Mouse (Mus musculus): ENCODE measurements at regions not wholly inside any gene's neighbourhood (a gene's known extent, or its start where the extent isn't known, plus 50 kb on each side); places are given as distances from the start of the nearest gene placed in this dataset.
A peak's percentile ranks its signal among the peaks of the same experiment; 100 is the strongest.
"Not testable (repeated sequence)": the region's sequence is repeated elsewhere in the genome, so short reads cannot be mapped to it uniquely, and the experiment has no call there.

GRCm38 (mm10) chr6:102005627-102006026 is 567.3 kb downstream of the Cntn3 start:
- intact Hi-C loops (cut with DNase I), result no loop called here
- DNase-seq (ENCODE audit: low spot score in 2 of 2), result peak in 1 of 2 experiments; percentile 28

DNA sequence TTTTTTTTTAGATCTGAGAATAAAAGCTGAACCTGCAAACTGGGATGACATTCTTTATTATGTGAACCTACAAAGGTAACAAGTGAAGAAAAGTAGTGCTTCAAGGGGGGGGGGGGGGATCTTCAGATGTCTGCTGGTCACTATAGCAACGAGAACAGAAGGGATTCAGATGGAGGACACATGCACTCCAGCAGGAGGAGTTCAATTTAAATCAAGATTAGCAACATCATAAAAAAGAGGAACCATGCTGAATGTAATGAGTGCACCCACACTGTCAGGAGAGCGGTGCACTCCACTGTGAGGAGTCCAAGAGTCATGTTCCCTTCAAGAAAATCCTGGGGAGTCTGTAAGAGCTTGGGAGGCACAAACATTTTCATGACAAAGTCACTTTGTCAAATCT is 574.7 kb downstream of the Cntn3 start:
- DNase-seq (ENCODE audit: low spot score in 2 of 2), result peak; percentile 10 to 61
- intact Hi-C loops (cut with DNase I), result loop anchor here (5.0 to 10.0 kb wide), 2 partner anchors 106 to 597 kb away; no protein-coding TSS in a partner anchor

- intact Hi-C loops (cut with DNase I), result loop anchor here (5.0 to 10.0 kb wide), 2 partner anchors 105 to 597 kb away; no protein-coding TSS in a partner anchor
These were observed 575.3 kb downstream of the Cntn3 start for GRCm38 (mm10) chr6:101997629-101998028.

GRCm38 (mm10) chr6:101992815-101993214 is 580.1 kb downstream of the Cntn3 start:
- DNase-seq (ENCODE audit: low spot score in 2 of 2), result peak; percentile 10 to 68

More at GRCm38 (mm10) chr6:101997629-101998028, 575.3 kb downstream of the Cntn3 start:
- peak; percentile 8 to 73 for DNase-seq (ENCODE audit: low spot score in 2 of 2)

DNA sequence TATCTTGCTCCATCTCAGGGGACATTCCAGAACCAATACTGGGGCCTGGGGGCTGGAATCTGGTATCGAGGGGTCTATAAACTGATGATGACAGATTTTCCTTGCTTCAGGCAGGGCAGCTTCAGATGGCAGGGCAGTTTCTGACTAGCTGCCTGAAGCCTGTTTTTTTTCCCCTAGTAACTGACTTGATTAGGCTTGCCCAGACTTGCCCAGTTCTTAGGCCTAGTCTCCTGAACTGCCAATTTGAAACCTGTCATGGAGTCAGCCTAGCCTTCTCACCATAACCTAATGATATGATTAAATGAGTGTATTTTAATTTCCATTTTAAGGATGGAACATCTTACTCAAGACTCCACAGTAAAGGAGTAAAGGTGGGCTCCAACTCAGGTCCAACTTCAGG is 591.2 kb downstream of the Cntn3 start:
- intact Hi-C loops (cut with DNase I), result no loop called here
- DNase-seq (ENCODE audit: low spot score in 2 of 2), result no peak

More at GRCm38 (mm10) chr6:101992815-101993214, 580.1 kb downstream of the Cntn3 start:
- intact Hi-C loops (cut with DNase I), result loop anchor here (5.0 to 10.0 kb wide), 2 partner anchors 56 to 602 kb away; no protein-coding TSS in a partner anchor

DNA sequence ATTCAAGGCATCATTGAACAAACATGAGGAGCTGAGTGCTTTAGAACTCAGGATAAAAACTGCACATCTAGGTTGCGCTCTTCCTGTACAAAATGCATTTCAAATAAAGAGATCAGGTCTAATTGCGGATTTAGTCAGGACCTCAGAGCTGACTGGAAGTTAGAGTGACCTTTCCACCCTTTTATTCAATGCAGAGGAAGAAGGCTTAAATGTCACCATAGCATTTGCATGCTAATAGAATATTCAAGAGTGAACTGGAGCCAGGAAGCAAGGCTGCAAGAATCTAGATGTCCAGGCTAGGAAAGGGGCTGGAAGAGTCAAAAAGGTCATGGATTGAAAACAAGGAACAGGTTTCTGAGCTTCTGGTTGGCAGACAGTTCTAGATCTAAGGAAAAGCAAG is 593.7 kb downstream of the Cntn3 start:
- intact Hi-C loops (cut with DNase I), result no loop called here
- no peak for DNase-seq (ENCODE audit: low spot score in 2 of 2)

DNA sequence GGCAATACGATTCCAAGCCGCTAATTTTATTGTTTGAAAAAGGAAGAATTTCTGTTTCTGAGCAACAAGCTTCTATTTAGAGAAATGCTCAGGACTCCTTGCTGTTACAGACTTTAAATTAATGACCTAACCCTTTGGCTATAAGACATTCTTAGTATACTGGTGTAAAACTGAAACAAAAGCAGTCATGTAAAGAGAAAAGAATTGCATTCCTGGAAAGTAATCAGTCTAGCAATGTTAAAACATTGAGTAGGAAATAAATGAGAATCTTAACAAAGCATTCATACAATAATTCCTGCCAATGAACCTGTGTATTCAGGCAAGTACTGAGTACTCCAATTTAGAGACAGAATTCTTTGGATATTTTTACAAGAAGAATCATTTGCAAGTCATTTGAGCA is 587.2 kb upstream of the Pdzrn3 start:
- intact Hi-C loops (cut with DNase I), result no loop called here
- DNase-seq (ENCODE audit: low spot score in 2 of 2), result no peak

GRCm38 (mm10) chr6:101961476-101961875 is 583.8 kb upstream of the Pdzrn3 start:
- DNase-seq (ENCODE audit: low spot score in 2 of 2); intact Hi-C loops (cut with DNase I): not testable (repeated sequence)

- no peak for DNase-seq (ENCODE audit: low spot score in 2 of 2)
- intact Hi-C loops (cut with DNase I), result no loop called here
These were observed 572.0 kb upstream of the Pdzrn3 start for GRCm38 (mm10) chr6:101949681-101950080.

DNA sequence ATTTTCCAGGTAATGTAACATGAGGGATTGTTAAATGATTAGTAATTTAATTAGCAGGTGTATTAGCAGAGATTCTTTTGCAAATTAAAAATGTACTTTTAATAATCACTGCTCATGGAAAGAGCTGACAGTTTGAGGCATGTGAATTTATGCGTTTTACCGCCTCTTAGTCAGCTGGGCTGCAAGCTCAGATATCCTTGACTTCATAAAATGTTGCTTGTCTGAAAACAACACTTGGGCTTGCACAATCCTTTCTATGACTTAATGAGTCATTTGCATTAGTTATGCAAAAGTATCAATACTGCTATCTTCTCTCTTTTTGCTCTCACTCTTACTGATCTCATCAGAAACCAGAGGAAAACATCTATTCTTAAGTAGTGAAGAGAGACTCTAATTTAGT is 571.3 kb upstream of the Pdzrn3 start:
- DNase-seq (ENCODE audit: low spot score in 2 of 2), result no peak
- intact Hi-C loops (cut with DNase I), result no loop called here

- intact Hi-C loops (cut with DNase I), result no loop called here
- DNase-seq (ENCODE audit: low spot score in 2 of 2), result peak in 1 of 2 experiments; percentile 28
These were observed 562.7 kb upstream of the Pdzrn3 start for GRCm38 (mm10) chr6:101940266-101940866.

- peak in 1 of 2 experiments; percentile 18 for DNase-seq (ENCODE audit: low spot score in 2 of 2)
- intact Hi-C loops (cut with DNase I), result loop anchor here (5.0 kb wide), 1 partner anchor 54 kb away; no protein-coding TSS in a partner anchor
These were observed 560.8 kb upstream of the Pdzrn3 start for GRCm38 (mm10) chr6:101938393-101938985.

DNA sequence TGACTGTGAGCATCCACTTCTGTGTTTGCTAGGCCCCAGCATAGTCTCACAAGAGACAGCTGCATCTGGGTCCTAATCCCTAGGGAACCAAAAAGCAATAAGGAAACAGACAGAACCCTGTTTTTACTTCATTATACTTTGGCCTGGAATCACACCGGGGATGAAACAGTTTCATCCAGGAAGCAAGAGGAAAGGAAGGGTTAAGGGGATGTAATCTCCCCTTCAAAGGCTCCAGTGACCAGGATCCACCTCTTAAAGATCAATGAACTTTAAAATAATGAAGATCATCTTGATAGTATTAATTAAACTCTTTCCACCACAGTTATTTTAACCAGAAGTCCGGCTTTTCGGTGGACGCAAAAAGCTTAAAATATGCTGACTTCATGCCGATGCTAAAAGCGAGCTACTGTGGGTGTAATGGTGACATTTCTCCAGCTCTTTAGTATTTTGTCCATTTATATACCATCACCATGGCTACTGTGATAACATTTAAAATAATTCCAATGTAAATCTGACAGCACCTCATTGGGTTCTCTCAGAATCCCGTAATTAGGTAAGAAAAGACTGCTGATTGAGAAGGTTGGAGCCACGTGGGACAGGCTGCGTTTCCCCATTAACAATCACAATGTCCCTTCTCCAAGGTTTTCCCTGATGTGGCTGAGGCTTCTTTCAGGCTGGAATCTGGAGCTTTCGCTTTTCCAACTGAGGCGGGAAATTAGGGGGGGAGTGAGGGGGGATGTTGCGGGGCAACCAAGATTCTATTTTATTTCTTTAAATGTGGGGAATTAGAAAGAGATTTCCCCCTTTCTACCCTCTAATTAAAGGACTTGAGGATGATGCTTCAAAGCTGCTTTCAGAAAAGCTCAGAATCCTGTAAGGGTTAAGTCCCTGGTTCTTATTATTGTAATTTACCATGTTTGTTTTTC is 560.0 kb upstream of the Pdzrn3 start:
- DNase-seq (ENCODE audit: low spot score in 2 of 2), result peak in 1 of 2 experiments; percentile 80
- intact Hi-C loops (cut with DNase I), result loop anchor here (5.0 kb wide), 1 partner anchor 55 kb away; no protein-coding TSS in a partner anchor

- intact Hi-C loops (cut with DNase I), result no loop called here
- peak in 1 of 2 experiments; percentile 62 for DNase-seq (ENCODE audit: low spot score in 2 of 2)
These were observed 554.1 kb upstream of the Pdzrn3 start for GRCm38 (mm10) chr6:101931768-101932167.

DNA sequence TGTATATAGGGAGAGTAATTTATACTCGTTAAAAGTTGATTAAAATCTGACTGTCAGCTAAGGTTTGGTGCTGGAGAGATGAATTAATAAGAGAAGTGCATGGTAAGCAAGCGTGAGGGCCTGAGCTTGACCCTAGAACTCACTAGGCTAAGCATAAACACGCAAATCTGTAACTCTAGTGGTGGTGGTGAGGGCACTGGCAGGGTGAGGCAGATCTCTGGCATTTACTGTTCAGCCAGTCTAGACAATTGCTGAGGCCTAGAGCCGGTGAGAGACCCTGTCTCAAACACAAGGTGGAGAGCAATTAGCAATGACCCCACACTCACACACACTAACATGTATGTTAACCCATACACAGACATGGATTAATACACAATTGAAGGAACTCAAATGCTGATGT is 544.0 kb upstream of the Pdzrn3 start:
- DNase-seq (ENCODE audit: low spot score in 2 of 2), result no peak
- intact Hi-C loops (cut with DNase I), result no loop called here

DNA sequence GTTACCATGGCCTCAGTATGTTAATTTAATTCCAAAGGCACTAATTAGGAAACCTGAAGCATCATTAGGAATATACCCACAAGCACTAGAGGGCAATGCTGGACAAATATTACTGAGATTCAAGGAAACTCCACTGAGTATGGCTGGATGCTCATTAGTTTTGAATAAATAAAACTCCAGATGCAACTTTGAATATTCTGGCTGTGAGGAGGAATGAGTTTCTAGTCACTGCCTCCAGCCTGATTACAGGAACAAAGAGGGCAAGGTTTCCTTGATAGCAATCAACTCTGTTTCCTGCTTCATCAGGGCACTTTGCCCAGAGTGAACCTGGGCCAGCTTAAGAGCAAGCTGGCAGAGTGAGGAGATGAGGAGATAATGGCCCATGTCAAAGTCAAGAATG is 543.5 kb upstream of the Pdzrn3 start:
- intact Hi-C loops (cut with DNase I), result no loop called here

DNA sequence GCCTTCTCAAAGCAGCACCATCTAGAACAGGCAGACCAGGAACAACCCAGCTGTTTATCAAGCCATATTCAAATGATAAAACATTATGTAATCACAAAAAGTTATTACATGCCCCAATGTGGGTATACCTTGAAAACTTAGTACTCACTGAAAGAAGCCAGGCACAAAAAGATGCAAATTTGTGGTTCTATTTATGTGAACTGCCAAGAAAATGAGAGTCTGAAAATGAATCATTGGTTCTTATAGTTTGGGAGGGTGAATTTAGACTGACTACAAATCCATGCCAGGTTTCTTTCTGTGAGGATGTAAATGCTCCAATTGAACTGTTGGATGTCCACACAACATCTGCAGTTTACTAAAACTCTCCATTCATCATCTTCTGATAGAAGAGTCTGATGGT is 541.2 kb upstream of the Pdzrn3 start:
- intact Hi-C loops (cut with DNase I), result no loop called here
- DNase-seq (ENCODE audit: low spot score in 2 of 2), result peak in 1 of 2 experiments; percentile 50

More for the DNA sequence above, 543.5 kb upstream of the Pdzrn3 start:
- no peak for DNase-seq (ENCODE audit: low spot score in 2 of 2)

DNA sequence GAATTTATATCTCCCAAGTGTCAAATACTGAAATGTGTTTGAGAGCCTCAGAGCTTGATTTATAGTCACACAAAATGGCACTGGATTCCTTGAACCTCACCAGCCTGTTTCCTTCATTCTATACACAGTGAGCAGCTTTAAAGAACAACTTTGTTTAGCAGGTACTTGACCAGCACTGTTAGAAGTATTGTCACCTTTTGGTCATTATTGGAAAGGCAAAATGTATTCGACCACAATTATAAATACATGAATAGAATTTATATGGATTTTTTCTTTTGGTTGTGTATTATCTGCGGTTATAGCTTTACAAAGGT is 527.3 kb upstream of the Pdzrn3 start:
- intact Hi-C loops (cut with DNase I), result no loop called here
- DNase-seq (ENCODE audit: low spot score in 2 of 2), result no peak

- intact Hi-C loops (cut with DNase I), result no loop called here
- no peak for DNase-seq (ENCODE audit: low spot score in 2 of 2)
These were observed 526.7 kb upstream of the Pdzrn3 start for GRCm38 (mm10) chr6:101904234-101905028.
